Mouse (Mus musculus): Measurements from ENCODE around the gene Clip1. TPM values are rescaled to one million over a fixed set of nuclear protein-coding genes. Genes with fewer than 3 reads are reported as not detected.
"Not testable (repeated sequence)": the region's sequence is repeated elsewhere in the genome, so short reads cannot be mapped to it uniquely, and the experiment has no call there.

Gene Clip1
- 45.2 TPM in 2 replicates for polyA plus RNA-seq (2014; fragmentation: Nextera tagmentation; extraction: Ambion mirVana)

- peak; percentile 37 for ATAC-seq (replicated peaks; ENCODE audit: insufficient number of reproducible peaks, low FRiP score, low TSS enrichment)
- Histone ChIP-seq H3K9me3 (replicated peaks; ENCODE audit: control insufficient read depth, low read length) (no peaks in the 10 kb centered on the region), H3K4me3 (ENCODE audit: low read depth, low read length) (peak within 1 kb of the TSS; percentile 94), H3K4me2 (peak within 1 kb of the TSS; percentile 97), H3K4me1 (ENCODE audit: control insufficient read depth, insufficient read depth, low read length) (peaks cover 12% of the 10 kb centered on the region), H3K27me3 (ENCODE audit: control insufficient read depth, insufficient read depth, low read length) (no peaks in the 10 kb centered on the region), H3K9ac (ENCODE audit: low read depth, low read length) (peak within 1 kb of the TSS; percentile 98), H3K27ac (ENCODE audit: low read depth, low read length) (peak within 1 kb of the TSS; percentile 95), H3K36me3 (ENCODE audit: control insufficient read depth, insufficient read depth, low read length) (no peaks in the 10 kb centered on the region)
- WGBS (ENCODE audit: insufficient replicate concordance): under 1% methylated on average over 52 of the region's 64 CpGs
These were observed at the start of gene Clip1 for GRCm38 (mm10) chr5:123684221-123685144. Clip1 (minus strand) TSS chr5:123684618.

GRCm38 (mm10) chr5:123730981-123731380 is 46.6 kb upstream of the Clip1 start:
- Histone ChIP-seq H3K4me1 (ENCODE audit: control insufficient read depth, insufficient read depth, low read length) (no peaks in the 10 kb centered on the region), H3K4me2 (no peak overlapping the region), H3K27me3 (ENCODE audit: control insufficient read depth, insufficient read depth, low read length) (no peaks in the 10 kb centered on the region), H3K4me3 (ENCODE audit: low read depth, low read length) (no peak overlapping the region), H3K36me3 (ENCODE audit: control insufficient read depth, insufficient read depth, low read length) (peaks cover 47% of the 10 kb centered on the region), H3K9me3 (replicated peaks; ENCODE audit: control insufficient read depth, low read length) (no peaks in the 10 kb centered on the region), H3K9ac (ENCODE audit: low read depth, low read length) (no peak overlapping the region), H3K27ac (ENCODE audit: low read depth, low read length) (no peak overlapping the region)
- no peak for ATAC-seq (replicated peaks; ENCODE audit: insufficient number of reproducible peaks, low FRiP score, low TSS enrichment)
- 91% methylated on average over 2 of the region's 2 CpGs for WGBS (ENCODE audit: insufficient replicate concordance)

GRCm38 (mm10) chr5:123723816-123724215 is 39.4 kb upstream of the Clip1 start:
- H3K4me2 ChIP-seq; H3K4me3 ChIP-seq (ENCODE audit: low read depth, low read length); H3K36me3 ChIP-seq (ENCODE audit: control insufficient read depth, insufficient read depth, low read length); H3K9ac ChIP-seq (ENCODE audit: low read depth, low read length); H3K27me3 ChIP-seq (ENCODE audit: control insufficient read depth, insufficient read depth, low read length); H3K27ac ChIP-seq (ENCODE audit: low read depth, low read length); H3K9me3 ChIP-seq (replicated peaks; ENCODE audit: control insufficient read depth, low read length); H3K4me1 ChIP-seq (ENCODE audit: control insufficient read depth, insufficient read depth, low read length); ATAC-seq (replicated peaks; ENCODE audit: insufficient number of reproducible peaks, low FRiP score, low TSS enrichment): not testable (repeated sequence)
- 85% methylated on average over 7 of the region's 7 CpGs for WGBS (ENCODE audit: insufficient replicate concordance)

GRCm38 (mm10) chr5:123720328-123721311 is 36.2 kb upstream of the Clip1 start, which contains the start of gene Zcchc8:
Zcchc8 (minus strand) TSS chr5:123721100.
- ATAC-seq (replicated peaks; ENCODE audit: insufficient number of reproducible peaks, low FRiP score, low TSS enrichment): peak; percentile 97

GRCm38 (mm10) chr5:123714622-123715021 is 30.2 kb upstream of the Clip1 start:
- ATAC-seq (replicated peaks; ENCODE audit: insufficient number of reproducible peaks, low FRiP score, low TSS enrichment): no peak
- H3K4me2 ChIP-seq: no peak overlapping the region
- 89% methylated on average over 4 of the region's 4 CpGs for WGBS (ENCODE audit: insufficient replicate concordance)
- no peak overlapping the region for H3K4me3 ChIP-seq (ENCODE audit: low read depth, low read length)
- H3K27me3 ChIP-seq (ENCODE audit: control insufficient read depth, insufficient read depth, low read length): no peaks in the 10 kb centered on the region
- H3K4me1 ChIP-seq (ENCODE audit: control insufficient read depth, insufficient read depth, low read length): peaks cover 10% of the 10 kb centered on the region
- H3K9ac ChIP-seq (ENCODE audit: low read depth, low read length): no peak overlapping the region
- no peaks in the 10 kb centered on the region for H3K9me3 ChIP-seq (replicated peaks; ENCODE audit: control insufficient read depth, low read length)
- peaks cover 49% of the 10 kb centered on the region for H3K36me3 ChIP-seq (ENCODE audit: control insufficient read depth, insufficient read depth, low read length)
- H3K27ac ChIP-seq (ENCODE audit: low read depth, low read length): no peak overlapping the region

More at GRCm38 (mm10) chr5:123720328-123721311, 36.2 kb upstream of the Clip1 start, which contains the start of gene Zcchc8:
- Histone ChIP-seq H3K4me2 (peak within 1 kb of the TSS; percentile 72), H3K9me3 (replicated peaks; ENCODE audit: control insufficient read depth, low read length) (no peaks in the 10 kb centered on the region), H3K36me3 (ENCODE audit: control insufficient read depth, insufficient read depth, low read length) (peaks cover 9% of the 10 kb centered on the region; the same call in 1 of the 2 replicates), H3K27me3 (ENCODE audit: control insufficient read depth, insufficient read depth, low read length) (no peaks in the 10 kb centered on the region), H3K4me1 (ENCODE audit: control insufficient read depth, insufficient read depth, low read length) (peaks cover 10% of the 10 kb centered on the region), H3K27ac (ENCODE audit: low read depth, low read length) (peak within 1 kb of the TSS; percentile 88), H3K9ac (ENCODE audit: low read depth, low read length) (peak within 1 kb of the TSS; percentile 87), H3K4me3 (ENCODE audit: low read depth, low read length) (peak within 1 kb of the TSS; percentile 86)
- under 1% methylated on average over 83 of the region's 83 CpGs for WGBS (ENCODE audit: insufficient replicate concordance)

GRCm38 (mm10) chr5:123713782-123714181 is 29.4 kb upstream of the Clip1 start:
- H3K36me3 ChIP-seq (ENCODE audit: control insufficient read depth, insufficient read depth, low read length): peaks cover 54% of the 10 kb centered on the region
- no peak overlapping the region for H3K4me2 ChIP-seq
- H3K27me3 ChIP-seq (ENCODE audit: control insufficient read depth, insufficient read depth, low read length): no peaks in the 10 kb centered on the region

GRCm38 (mm10) chr5:123709571-123709970 is 25.2 kb upstream of the Clip1 start:
- 91% methylated on average over 4 of the region's 4 CpGs for WGBS (ENCODE audit: insufficient replicate concordance)
- ATAC-seq (replicated peaks; ENCODE audit: insufficient number of reproducible peaks, low FRiP score, low TSS enrichment): no peak
- no peak overlapping the region for H3K4me3 ChIP-seq (ENCODE audit: low read depth, low read length)
- no peak overlapping the region for H3K4me2 ChIP-seq
- peaks cover 68% of the 10 kb centered on the region for H3K36me3 ChIP-seq (ENCODE audit: control insufficient read depth, insufficient read depth, low read length)
- no peaks in the 10 kb centered on the region for H3K27me3 ChIP-seq (ENCODE audit: control insufficient read depth, insufficient read depth, low read length)
- no peaks in the 10 kb centered on the region for H3K4me1 ChIP-seq (ENCODE audit: control insufficient read depth, insufficient read depth, low read length)
- H3K27ac ChIP-seq (ENCODE audit: low read depth, low read length): no peak overlapping the region
- no peak overlapping the region for H3K9ac ChIP-seq (ENCODE audit: low read depth, low read length)
- no peaks in the 10 kb centered on the region for H3K9me3 ChIP-seq (replicated peaks; ENCODE audit: control insufficient read depth, low read length)

More at GRCm38 (mm10) chr5:123713782-123714181, 29.4 kb upstream of the Clip1 start:
- H3K4me1 ChIP-seq (ENCODE audit: control insufficient read depth, insufficient read depth, low read length): peaks cover 10% of the 10 kb centered on the region
- no peak overlapping the region for H3K9ac ChIP-seq (ENCODE audit: low read depth, low read length)
- 94% methylated on average over 6 of the region's 6 CpGs for WGBS (ENCODE audit: insufficient replicate concordance)
- H3K4me3 ChIP-seq (ENCODE audit: low read depth, low read length): no peak overlapping the region
- H3K27ac ChIP-seq (ENCODE audit: low read depth, low read length): no peak overlapping the region
- H3K9me3 ChIP-seq (replicated peaks; ENCODE audit: control insufficient read depth, low read length): no peaks in the 10 kb centered on the region
- no peak for ATAC-seq (replicated peaks; ENCODE audit: insufficient number of reproducible peaks, low FRiP score, low TSS enrichment)

- Histone ChIP-seq H3K9ac (ENCODE audit: low read depth, low read length) (no peak overlapping the region), H3K4me1 (ENCODE audit: control insufficient read depth, insufficient read depth, low read length) (no peaks in the 10 kb centered on the region), H3K36me3 (ENCODE audit: control insufficient read depth, insufficient read depth, low read length) (peaks cover 64% of the 10 kb centered on the region), H3K27ac (ENCODE audit: low read depth, low read length) (no peak overlapping the region), H3K27me3 (ENCODE audit: control insufficient read depth, insufficient read depth, low read length) (no peaks in the 10 kb centered on the region), H3K4me3 (ENCODE audit: low read depth, low read length) (no peak overlapping the region), H3K9me3 (replicated peaks; ENCODE audit: control insufficient read depth, low read length) (no peaks in the 10 kb centered on the region), H3K4me2 (no peak overlapping the region)
- ATAC-seq (replicated peaks; ENCODE audit: insufficient number of reproducible peaks, low FRiP score, low TSS enrichment): no peak
- 89% methylated on average over 12 of the region's 12 CpGs for WGBS (ENCODE audit: insufficient replicate concordance)
These were observed 24.2 kb upstream of the Clip1 start for GRCm38 (mm10) chr5:123708598-123708997.

All from heart, embryonic 11.5 days (tissue).